Mouse (Mus musculus): Measurements from ENCODE around the gene Tbkbp1.

GRCm38 (mm10) chr11:97149995-97150410 is 1.3 kb downstream of the Tbkbp1 start:
- TF ChIP-seq TCF12 (IDR thresholded peaks at IDR 0.05; ENCODE audit: insufficient read depth, poor library complexity, severe bottlenecking) (no peak), POLR2AphosphoS2 (IDR thresholded peaks at IDR 0.05; ENCODE audit: insufficient read length, low read depth) (no peak), POLR2A (IDR thresholded peaks at IDR 0.05; ENCODE audit: insufficient read length, low read depth) (no peak), MAX (IDR thresholded peaks at IDR 0.05; ENCODE audit: low read depth) (no peak), CEBPB (IDR thresholded peaks at IDR 0.05; ENCODE audit: insufficient read depth, poor library complexity, severe bottlenecking) (no peak), USF1 (IDR thresholded peaks at IDR 0.05; ENCODE audit: low read depth) (no peak), MYOG (IDR thresholded peaks at IDR 0.05; ENCODE audit: control insufficient read depth in 1 of 3, insufficient read depth in 1 of 3, insufficient read length in 2 of 3, low read depth in 2 of 3) (no peak), MYOD1 (IDR thresholded peaks at IDR 0.05; ENCODE audit: control insufficient read depth in 1 of 3, insufficient read length in 2 of 3, low read depth in 2 of 3) (no peak), SRF (IDR thresholded peaks at IDR 0.05; ENCODE audit: control insufficient read depth, insufficient read length, low read depth) (no peak), REST (IDR thresholded peaks at IDR 0.05; ENCODE audit: insufficient read depth, insufficient read length) (no peak)

All from myocyte (in vitro differentiated cells).